Mouse (Mus musculus): ENCODE results near the gene Zfp148. TPM values are rescaled to one million over a fixed set of nuclear protein-coding genes. Genes with fewer than 3 reads are reported as not detected.

Zfp148 gene
- polyA plus RNA-seq, 1 experiment from 2014 or later, result 57.2 TPM

DNA sequence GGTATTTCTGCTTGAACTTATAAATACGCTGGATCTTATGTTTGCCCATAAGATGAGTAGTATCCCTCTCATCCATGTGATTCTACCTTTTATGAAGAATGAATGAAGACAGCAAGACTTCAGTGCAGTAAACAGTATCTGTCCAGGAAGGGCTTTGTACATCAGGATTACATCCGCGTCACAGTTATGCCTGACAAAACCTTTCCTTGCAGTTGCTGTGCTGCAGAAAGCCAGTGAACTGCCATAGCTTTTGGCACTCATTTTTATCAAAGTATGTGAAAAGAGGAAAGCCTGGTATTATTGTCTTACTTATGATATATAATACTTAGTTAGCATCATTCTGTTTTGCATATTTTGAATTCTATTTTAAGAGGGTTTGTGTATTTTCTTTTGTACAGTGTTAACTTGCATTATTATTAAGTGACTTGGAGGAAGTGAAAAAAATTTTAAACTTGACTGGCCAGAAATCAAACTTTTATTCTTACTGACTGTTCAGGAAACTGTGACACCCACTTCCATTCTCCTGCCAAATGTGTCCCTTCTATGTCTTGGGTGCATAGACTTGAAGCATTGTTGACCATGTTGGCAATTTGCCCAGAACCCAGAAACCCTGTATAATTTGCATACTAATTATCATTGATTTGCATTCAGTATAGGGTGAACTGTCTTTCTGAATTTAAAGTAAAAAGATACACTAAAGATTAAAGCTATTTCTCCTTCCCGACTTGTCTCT lies 84.0 kb downstream of the Zfp148 start:
- no peaks in the 10 kb centered on the region for H3K9me3 ChIP-seq (ENCODE audit: control insufficient read depth, low read length)
- no peak overlapping the region for H3K9ac ChIP-seq (ENCODE audit: low read length)
- 91% methylated on average over 4 of the region's 4 CpGs for WGBS
- H3K27ac ChIP-seq (ENCODE audit: low read length), result no peak overlapping the region
- no peaks in the 10 kb centered on the region for H3K27me3 ChIP-seq (ENCODE audit: control insufficient read depth, insufficient read depth, low read depth, low read length)
- H3K4me1 ChIP-seq (replicated peaks; ENCODE audit: control insufficient read depth, insufficient read depth, low read length), result no peaks in the 10 kb centered on the region; the same call in 1 of the 2 replicates
- H3K4me2 ChIP-seq (ENCODE audit: low read depth, low read length), result no peak overlapping the region
- H3K4me3 ChIP-seq (ENCODE audit: low read length), result no peak overlapping the region
- peaks cover 8% of the 10 kb centered on the region; the same call in 1 of the 2 replicates for H3K36me3 ChIP-seq (ENCODE audit: control insufficient read depth, insufficient read depth, low read length)
- no peak for ATAC-seq (ENCODE audit: low read depth)

DNA sequence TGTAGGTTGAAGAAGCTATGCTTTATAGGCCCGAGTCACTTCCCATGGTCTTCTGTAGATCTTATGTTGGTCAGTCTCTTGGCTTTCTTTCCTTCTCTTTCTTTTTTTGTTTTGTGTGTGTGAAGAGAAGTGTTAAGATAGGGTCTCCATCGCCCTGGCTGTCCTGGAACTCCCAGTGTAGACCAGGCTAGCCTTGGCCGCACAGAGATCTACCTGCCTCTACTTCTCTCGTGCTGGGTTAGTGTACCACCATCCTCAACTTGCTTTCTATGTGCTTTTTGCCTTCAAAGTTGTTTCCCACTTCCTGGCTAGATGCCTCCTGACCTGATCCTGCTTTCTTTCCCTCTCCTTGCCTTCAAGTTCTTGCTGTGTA lies 84.6 kb downstream of the Zfp148 start:
- Histone ChIP-seq H3K4me3 (ENCODE audit: low read length) (no peak overlapping the region), H3K36me3 (ENCODE audit: control insufficient read depth, insufficient read depth, low read length) (peaks cover 7% of the 10 kb centered on the region; the same call in 1 of the 2 replicates), H3K9me3 (ENCODE audit: control insufficient read depth, low read length) (no peaks in the 10 kb centered on the region), H3K27me3 (ENCODE audit: control insufficient read depth, insufficient read depth, low read depth, low read length) (no peaks in the 10 kb centered on the region), H3K9ac (ENCODE audit: low read length) (no peak overlapping the region), H3K27ac (ENCODE audit: low read length) (no peak overlapping the region), H3K4me1 (replicated peaks; ENCODE audit: control insufficient read depth, insufficient read depth, low read length) (no peaks in the 10 kb centered on the region; the same call in 1 of the 2 replicates), H3K4me2 (ENCODE audit: low read depth, low read length) (no peak overlapping the region)
- no peak for ATAC-seq (ENCODE audit: low read depth)
- 95% methylated on average over 4 of the region's 4 CpGs for WGBS

DNA sequence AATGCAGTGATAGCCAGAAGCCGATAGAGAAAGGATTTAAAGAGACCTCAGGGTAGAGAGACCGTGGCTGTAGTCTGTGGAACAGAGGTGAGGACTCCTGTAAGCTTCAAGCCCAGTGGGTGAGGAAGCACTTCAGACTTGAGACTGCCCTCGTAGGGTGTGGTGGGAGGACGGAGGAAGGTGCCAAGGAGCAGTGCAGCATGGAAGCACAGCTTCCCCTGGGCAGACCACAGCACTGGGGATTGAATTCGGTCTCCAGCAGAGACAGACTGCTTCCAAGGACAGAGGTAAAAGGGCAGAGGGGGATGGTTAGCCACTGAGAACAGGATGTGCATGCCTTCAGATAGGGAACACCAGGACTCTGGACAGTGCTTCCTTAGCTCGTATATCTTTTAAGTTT lies 86.8 kb downstream of the Zfp148 start:
- no peak for ATAC-seq (ENCODE audit: low read depth)
- WGBS, result 63% methylated on average over 6 of the region's 6 CpGs
- no peak overlapping the region for H3K27ac ChIP-seq (ENCODE audit: low read length)
- no peak overlapping the region for H3K9ac ChIP-seq (ENCODE audit: low read length)
- no peak overlapping the region for H3K4me2 ChIP-seq (ENCODE audit: low read depth, low read length)
- H3K4me3 ChIP-seq (ENCODE audit: low read length), result no peak overlapping the region
- H3K36me3 ChIP-seq (ENCODE audit: control insufficient read depth, insufficient read depth, low read length), result peaks cover 7% of the 10 kb centered on the region; the same call in 1 of the 2 replicates
- H3K4me1 ChIP-seq (replicated peaks; ENCODE audit: control insufficient read depth, insufficient read depth, low read length), result no peaks in the 10 kb centered on the region; the same call in 1 of the 2 replicates
- no peaks in the 10 kb centered on the region for H3K9me3 ChIP-seq (ENCODE audit: control insufficient read depth, low read length)
- H3K27me3 ChIP-seq (ENCODE audit: control insufficient read depth, insufficient read depth, low read depth, low read length), result no peaks in the 10 kb centered on the region

DNA sequence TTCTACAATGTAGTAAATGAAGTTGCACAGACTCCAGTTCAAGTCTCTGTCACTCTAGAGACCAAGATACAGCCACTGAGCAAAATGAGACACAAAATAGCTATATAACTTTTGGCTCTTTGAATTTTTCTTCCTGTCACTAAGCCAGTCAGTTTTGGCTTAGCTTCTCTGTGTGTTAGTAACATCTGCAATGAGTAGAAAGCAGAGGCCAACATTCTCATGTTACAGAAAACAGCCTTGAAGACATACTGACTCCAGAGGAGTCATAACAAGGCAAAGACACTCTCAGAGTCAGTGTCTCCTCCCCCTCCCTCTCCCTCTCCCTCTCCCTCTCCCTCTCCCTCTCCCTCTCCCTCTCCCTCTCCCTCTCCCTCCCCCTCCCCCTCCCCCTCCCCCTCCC lies 89.3 kb downstream of the Zfp148 start:
- ATAC-seq (ENCODE audit: low read depth), result peak; percentile 54; the same call in 1 of the 2 replicates
- Histone ChIP-seq H3K36me3 (ENCODE audit: control insufficient read depth, insufficient read depth, low read length) (peaks cover 13% of the 10 kb centered on the region), H3K4me1 (replicated peaks; ENCODE audit: control insufficient read depth, insufficient read depth, low read length) (no peaks in the 10 kb centered on the region), H3K9ac (ENCODE audit: low read length) (no peak overlapping the region), H3K27ac (ENCODE audit: low read length) (no peak overlapping the region), H3K9me3 (ENCODE audit: control insufficient read depth, low read length) (no peaks in the 10 kb centered on the region), H3K4me3 (ENCODE audit: low read length) (no peak overlapping the region), H3K27me3 (ENCODE audit: control insufficient read depth, insufficient read depth, low read depth, low read length) (no peaks in the 10 kb centered on the region), H3K4me2 (ENCODE audit: low read depth, low read length) (no peak overlapping the region)

DNA sequence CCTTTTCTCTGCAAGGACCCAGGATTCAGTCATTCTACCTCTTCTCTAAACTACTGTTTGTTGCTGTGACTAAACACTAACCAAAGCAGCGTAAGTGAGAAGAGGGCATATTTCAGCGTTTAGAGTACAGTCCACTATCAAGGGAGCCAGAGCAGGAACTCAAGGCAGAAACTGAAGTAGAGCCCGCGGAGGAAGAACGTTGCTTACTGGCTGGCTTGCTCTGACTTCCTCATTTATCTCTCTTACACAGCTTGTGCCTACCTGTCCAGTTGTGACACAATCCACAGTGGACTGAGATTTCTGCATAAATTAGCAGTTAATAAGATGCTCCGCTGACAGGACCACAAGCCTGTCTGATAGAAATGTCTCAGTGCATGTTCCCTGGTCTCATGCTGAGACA lies 93.7 kb downstream of the Zfp148 start:
- H3K36me3 ChIP-seq (ENCODE audit: control insufficient read depth, insufficient read depth, low read length), result peaks cover 18% of the 10 kb centered on the region
- H3K4me2 ChIP-seq (ENCODE audit: low read depth, low read length), result no peak overlapping the region
- WGBS, result 94% methylated on average over 6 of the region's 6 CpGs
- no peaks in the 10 kb centered on the region for H3K27me3 ChIP-seq (ENCODE audit: control insufficient read depth, insufficient read depth, low read depth, low read length)
- H3K9ac ChIP-seq (ENCODE audit: low read length), result no peak overlapping the region
- no peaks in the 10 kb centered on the region for H3K4me1 ChIP-seq (replicated peaks; ENCODE audit: control insufficient read depth, insufficient read depth, low read length)
- H3K27ac ChIP-seq (ENCODE audit: low read length), result no peak overlapping the region
- H3K9me3 ChIP-seq (ENCODE audit: control insufficient read depth, low read length), result no peaks in the 10 kb centered on the region
- no peak overlapping the region for H3K4me3 ChIP-seq (ENCODE audit: low read length)
- ATAC-seq (ENCODE audit: low read depth), result no peak

DNA sequence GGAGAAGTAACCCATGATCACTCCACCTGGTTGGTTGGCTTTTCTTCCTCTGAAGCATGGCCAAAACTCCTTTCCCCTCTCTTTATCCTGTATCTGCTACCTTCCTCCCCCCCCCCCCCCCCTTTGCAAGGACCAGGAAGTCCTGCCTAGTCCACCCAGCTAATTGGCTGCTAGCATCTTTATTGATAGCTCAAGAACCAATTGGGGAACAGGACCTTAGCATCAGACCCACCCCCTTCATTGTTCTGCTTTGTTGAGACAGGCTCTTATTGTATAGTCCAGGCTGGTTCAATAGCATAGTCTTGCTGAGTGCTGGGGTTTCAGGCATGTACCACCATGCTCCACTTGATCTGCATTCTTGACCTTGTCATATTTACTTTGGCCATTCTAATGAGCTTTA lies 99.3 kb downstream of the Zfp148 start:
- Histone ChIP-seq H3K27me3 (ENCODE audit: control insufficient read depth, insufficient read depth, low read depth, low read length) (no peaks in the 10 kb centered on the region), H3K9ac (ENCODE audit: low read length) (no peak overlapping the region), H3K27ac (ENCODE audit: low read length) (no peak overlapping the region), H3K4me1 (replicated peaks; ENCODE audit: control insufficient read depth, insufficient read depth, low read length) (no peaks in the 10 kb centered on the region), H3K4me3 (ENCODE audit: low read length) (no peak overlapping the region), H3K4me2 (ENCODE audit: low read depth, low read length) (no peak overlapping the region), H3K36me3 (ENCODE audit: control insufficient read depth, insufficient read depth, low read length) (peaks cover 10% of the 10 kb centered on the region), H3K9me3 (ENCODE audit: control insufficient read depth, low read length) (no peaks in the 10 kb centered on the region)
- ATAC-seq (ENCODE audit: low read depth), result no peak

DNA sequence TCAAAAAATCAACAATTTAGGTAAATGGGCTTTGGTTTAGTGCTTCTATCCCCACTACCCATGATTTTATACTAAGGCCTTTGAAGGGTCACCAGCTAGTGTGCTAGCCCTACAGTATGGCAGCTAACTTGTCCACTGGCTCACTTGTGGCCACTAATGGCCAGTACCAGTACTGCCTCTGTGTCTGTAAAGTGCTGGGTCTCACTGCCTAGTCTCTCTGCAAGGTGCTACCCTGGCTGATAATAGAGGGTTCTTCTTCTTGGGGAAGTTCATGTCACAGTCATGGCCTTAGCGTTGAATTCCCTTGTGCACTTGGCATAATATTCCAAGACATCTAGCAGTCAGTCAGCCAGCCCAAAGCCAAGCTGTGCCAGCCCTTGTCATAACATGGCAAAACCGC lies 100.5 kb downstream of the Zfp148 start:
- 93% methylated on average over 2 of the region's 2 CpGs for WGBS
- Histone ChIP-seq H3K4me2 (ENCODE audit: low read depth, low read length) (no peak overlapping the region), H3K9me3 (ENCODE audit: control insufficient read depth, low read length) (no peaks in the 10 kb centered on the region), H3K4me3 (ENCODE audit: low read length) (no peak overlapping the region), H3K36me3 (ENCODE audit: control insufficient read depth, insufficient read depth, low read length) (peaks cover 7% of the 10 kb centered on the region; the same call in 1 of the 2 replicates), H3K9ac (ENCODE audit: low read length) (no peak overlapping the region), H3K27me3 (ENCODE audit: control insufficient read depth, insufficient read depth, low read depth, low read length) (no peaks in the 10 kb centered on the region), H3K4me1 (replicated peaks; ENCODE audit: control insufficient read depth, insufficient read depth, low read length) (no peaks in the 10 kb centered on the region), H3K27ac (ENCODE audit: low read length) (no peak overlapping the region)
- no peak for ATAC-seq (ENCODE audit: low read depth)

DNA sequence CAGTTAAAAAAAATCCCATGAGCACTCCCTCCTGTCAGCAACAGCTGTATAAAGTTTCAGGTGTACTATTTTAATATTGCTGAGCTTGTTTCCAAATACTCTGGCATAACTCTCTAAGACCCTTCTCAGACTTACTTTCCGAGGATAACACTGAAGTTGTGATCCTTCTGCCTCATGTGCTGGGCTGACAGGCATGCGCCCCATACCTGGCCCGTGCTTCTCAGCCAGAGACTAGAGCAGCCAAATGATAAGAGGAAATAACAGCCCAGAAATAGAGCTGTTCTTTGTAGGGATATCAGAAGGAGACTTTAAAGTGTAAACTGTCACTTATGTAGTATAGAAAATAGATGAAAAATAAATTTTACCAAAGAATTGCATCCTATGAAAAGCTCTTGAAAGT lies 101.7 kb downstream of the Zfp148 start:
- no peaks in the 10 kb centered on the region for H3K27me3 ChIP-seq (ENCODE audit: control insufficient read depth, insufficient read depth, low read depth, low read length)
- 93% methylated on average over 3 of the region's 3 CpGs for WGBS
- no peak overlapping the region for H3K4me3 ChIP-seq (ENCODE audit: low read length)
- no peak overlapping the region for H3K4me2 ChIP-seq (ENCODE audit: low read depth, low read length)
- no peak for ATAC-seq (ENCODE audit: low read depth)
- H3K4me1 ChIP-seq (replicated peaks; ENCODE audit: control insufficient read depth, insufficient read depth, low read length), result no peaks in the 10 kb centered on the region
- H3K36me3 ChIP-seq (ENCODE audit: control insufficient read depth, insufficient read depth, low read length), result peaks cover 3% of the 10 kb centered on the region; the same call in 1 of the 2 replicates
- no peak overlapping the region for H3K9ac ChIP-seq (ENCODE audit: low read length)
- no peaks in the 10 kb centered on the region for H3K9me3 ChIP-seq (ENCODE audit: control insufficient read depth, low read length)
- no peak overlapping the region for H3K27ac ChIP-seq (ENCODE audit: low read length)

DNA sequence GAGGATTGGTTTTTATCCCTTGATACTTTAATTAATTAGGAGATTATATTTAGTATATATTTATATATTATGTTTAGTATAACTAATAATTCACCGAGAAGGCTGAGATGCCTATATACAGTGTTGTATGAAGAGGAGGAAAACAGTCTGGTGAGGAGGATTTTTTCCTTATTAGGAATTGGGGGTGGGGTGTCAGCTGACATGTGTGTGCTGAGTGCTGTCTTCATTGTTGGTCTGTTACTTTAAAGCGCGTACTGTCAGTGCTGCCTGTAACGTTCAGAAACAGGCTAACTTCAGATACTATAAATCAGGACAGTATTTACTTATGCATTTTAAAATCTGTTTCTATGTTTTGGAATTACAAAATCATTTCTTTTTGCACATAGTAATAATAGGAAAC lies 107.1 kb downstream of the Zfp148 start:
- ATAC-seq (ENCODE audit: low read depth), result peak; percentile 62
- Histone ChIP-seq H3K4me1 (replicated peaks; ENCODE audit: control insufficient read depth, insufficient read depth, low read length) (no peaks in the 10 kb centered on the region), H3K27ac (ENCODE audit: low read length) (no peak overlapping the region), H3K4me2 (ENCODE audit: low read depth, low read length) (no peak overlapping the region), H3K27me3 (ENCODE audit: control insufficient read depth, insufficient read depth, low read depth, low read length) (no peaks in the 10 kb centered on the region), H3K9me3 (ENCODE audit: control insufficient read depth, low read length) (no peaks in the 10 kb centered on the region), H3K9ac (ENCODE audit: low read length) (no peak overlapping the region), H3K4me3 (ENCODE audit: low read length) (no peak overlapping the region), H3K36me3 (ENCODE audit: control insufficient read depth, insufficient read depth, low read length) (peaks cover 7% of the 10 kb centered on the region)
- 43% methylated on average over 4 of the region's 4 CpGs for WGBS

All from lung, embryonic 16.5 days (tissue).